Mouse (Mus musculus) neural tube, embryonic 15.5 days (tissue): Measurements from ENCODE around the gene Thoc3. TPM values are rescaled to one million over a fixed set of nuclear protein-coding genes. Genes with fewer than 3 reads are reported as not detected.

Experiments used
- ATAC-seq: fragments of 200-750 bp; cut with Nextera tagmentation; 2 replicates; pipeline ENCODE4 v1.8.0; 2017; ENCODE audit warnings: mild to moderate bottlenecking, moderate TSS enrichment, moderate library complexity; ENCODE audit not compliant: low FRiP score
- H3K27ac ChIP-seq: fragments of 300-500 bp; sonication (generic); replicated peaks from 2 replicates; pipeline ENCODE4 v1.5.1; 2015; ENCODE audit warnings: mild to moderate bottlenecking, inconsistent platforms
- H3K27me3 ChIP-seq: fragments of 300-500 bp; sonication (generic); replicated peaks from 2 replicates; pipeline ENCODE4 v1.6.1; 2015; ENCODE audit warnings: inconsistent platforms
- H3K36me3 ChIP-seq: fragments of 300-500 bp; sonication (generic); 2 replicates; pipeline ENCODE4 v1.6.1; 2015; ENCODE audit warnings: inconsistent platforms
- H3K4me1 ChIP-seq: fragments of 300-500 bp; sonication (generic); 2 replicates; pipeline ENCODE4 v1.6.1; 2015; ENCODE audit warnings: inconsistent platforms
- H3K4me2 ChIP-seq: fragments of 300-500 bp; sonication (generic); 2 replicates; pipeline ENCODE4 v1.6.1; 2015; ENCODE audit warnings: inconsistent platforms, mild to moderate bottlenecking, moderate library complexity
- H3K4me3 ChIP-seq: fragments of 300-500 bp; sonication (generic); replicated peaks from 2 replicates; pipeline ENCODE4 v1.5.1; 2015; ENCODE audit warnings: mild to moderate bottlenecking, inconsistent platforms
- H3K9ac ChIP-seq: fragments of 300-500 bp; sonication (generic); replicated peaks from 2 replicates; pipeline ENCODE4 v1.6.1; 2015; ENCODE audit warnings: mild to moderate bottlenecking, inconsistent platforms
- H3K9me3 ChIP-seq: fragments of 300-500 bp; sonication (generic); replicated peaks from 2 replicates; pipeline ENCODE4 v1.6.1; 2016; ENCODE audit warnings: inconsistent platforms
- whole genome bisulfite sequencing: fragments of 180-500 bp; shearing (Covaris S2); methylation state at CpG from one replicate; pipeline ENCODE4 v1.1.7; 2015; ENCODE audit warnings: mixed read lengths; 5-methylcytosine and 5-hydroxymethylcytosine counted together
- polyA plus RNA-seq: library from polyadenylated mRNA; unstranded; fragments of >200 nt; fragmentation: Nextera tagmentation; extraction: Ambion mirVana; gene quantifications from 2 replicates; pipeline ENCODE4 v1.2.1, GENCODE M21; 2015

Thoc3 gene
- polyA plus RNA-seq, 1 experiment from 2014 or later = 85.8 TPM

- Histone ChIP-seq H3K27me3 (0 out of 2 replicates have a peak, but pooled peaks cover 2% of the 10 kb centered on the region), H3K9ac (no peak overlapping the region), H3K4me1 (no peaks in the 10 kb centered on the region), H3K4me3 (no peak overlapping the region), H3K36me3 (no peaks in the 10 kb centered on the region), H3K4me2 (no peak overlapping the region), H3K27ac (no peak overlapping the region), H3K9me3 (no peaks in the 10 kb centered on the region)
- 86% methylated on average over 14 of the region's 14 CpGs for WGBS
- ATAC-seq = no peak
Measured at GRCm38 (mm10) chr13:54481498-54481897, 12.8 kb upstream of the Thoc3 start.

- no peak overlapping the region for H3K9ac ChIP-seq
- H3K27ac ChIP-seq = no peak overlapping the region
- WGBS = 55% methylated on average over 3 of the region's 3 CpGs
- no peaks in the 10 kb centered on the region for H3K4me1 ChIP-seq
- H3K36me3 ChIP-seq = no peaks in the 10 kb centered on the region
- H3K27me3 ChIP-seq = 0 out of 2 replicates have a peak, but pooled peaks cover 2% of the 10 kb centered on the region
- H3K9me3 ChIP-seq = no peaks in the 10 kb centered on the region
- ATAC-seq = no peak
- no peak overlapping the region for H3K4me2 ChIP-seq
- no peak overlapping the region for H3K4me3 ChIP-seq
Measured at GRCm38 (mm10) chr13:54479286-54479685, 10.6 kb upstream of the Thoc3 start.

GRCm38 (mm10) chr13:54475702-54476101 is 7.1 kb upstream of the Thoc3 start:
- Histone ChIP-seq H3K9me3 (no peaks in the 10 kb centered on the region), H3K27me3 (0 out of 2 replicates have a peak, but pooled peaks cover 2% of the 10 kb centered on the region), H3K4me2 (no peak overlapping the region), H3K27ac (no peak overlapping the region), H3K4me1 (no peaks in the 10 kb centered on the region), H3K36me3 (no peaks in the 10 kb centered on the region), H3K9ac (no peak overlapping the region), H3K4me3 (no peak overlapping the region)
- ATAC-seq = no peak
- WGBS = 75% methylated on average over 5 of the region's 5 CpGs

- H3K4me2 ChIP-seq = no peak overlapping the region
- no peak for ATAC-seq
- no peaks in the 10 kb centered on the region for H3K36me3 ChIP-seq
- WGBS = 67% methylated on average over 2 of the region's 2 CpGs
- no peaks in the 10 kb centered on the region for H3K27me3 ChIP-seq
- no peak overlapping the region for H3K9ac ChIP-seq
- H3K4me3 ChIP-seq = no peak overlapping the region
- no peak overlapping the region for H3K27ac ChIP-seq
- H3K9me3 ChIP-seq = no peaks in the 10 kb centered on the region
- no peaks in the 10 kb centered on the region for H3K4me1 ChIP-seq
Measured at GRCm38 (mm10) chr13:54474996-54475395, 6.3 kb upstream of the Thoc3 start.

- H3K27ac ChIP-seq = no peak overlapping the region
- no peaks in the 10 kb centered on the region for H3K9me3 ChIP-seq
- H3K4me1 ChIP-seq = peaks cover 13% of the 10 kb centered on the region
- H3K4me3 ChIP-seq = no peak overlapping the region
- no peak overlapping the region for H3K9ac ChIP-seq
- no peaks in the 10 kb centered on the region for H3K27me3 ChIP-seq
- peaks cover 3% of the 10 kb centered on the region; the same call in 1 of the 2 replicates for H3K36me3 ChIP-seq
- ATAC-seq = no peak
- H3K4me2 ChIP-seq = no peak overlapping the region
- 89% methylated on average over 4 of the region's 4 CpGs for WGBS
Measured at GRCm38 (mm10) chr13:54471967-54472366, 3.3 kb upstream of the Thoc3 start.

GRCm38 (mm10) chr13:54469012-54469354 is 334 bp upstream of the Thoc3 start:
- Histone ChIP-seq H3K9ac (0 out of 2 replicates have a peak overlapping the region, but pooled peaks have one; percentile 10), H3K27me3 (no peaks in the 10 kb centered on the region), H3K36me3 (peaks cover 33% of the 10 kb centered on the region), H3K4me3 (peak overlapping the region; percentile 98), H3K27ac (no peak overlapping the region), H3K4me1 (peaks cover 15% of the 10 kb centered on the region), H3K9me3 (0 out of 2 replicates have a peak, but pooled peaks cover 4% of the 10 kb centered on the region), H3K4me2 (peak overlapping the region; percentile 94)
- WGBS = 16% methylated on average over 4 of the region's 4 CpGs
- ATAC-seq = peak; percentile 70

GRCm38 (mm10) chr13:54459282-54459681 is 9.4 kb downstream of the Thoc3 start:
- H3K4me2 ChIP-seq = no peak overlapping the region
- no peak overlapping the region for H3K9ac ChIP-seq
- no peaks in the 10 kb centered on the region for H3K27me3 ChIP-seq
- H3K4me3 ChIP-seq = no peak overlapping the region
- ATAC-seq = no peak
- peaks cover 88% of the 10 kb centered on the region for H3K36me3 ChIP-seq
- no peak overlapping the region for H3K27ac ChIP-seq
- no peaks in the 10 kb centered on the region for H3K4me1 ChIP-seq
- 0 out of 2 replicates have a peak, but pooled peaks cover 2% of the 10 kb centered on the region for H3K9me3 ChIP-seq
- 88% methylated on average over 4 of the region's 4 CpGs for WGBS

GRCm38 (mm10) chr13:54457062-54457461 is 11.6 kb downstream of the Thoc3 start:
- Histone ChIP-seq H3K27ac (no peak overlapping the region), H3K4me2 (no peak overlapping the region), H3K27me3 (no peaks in the 10 kb centered on the region), H3K36me3 (peaks cover 66% of the 10 kb centered on the region), H3K9me3 (no peaks in the 10 kb centered on the region), H3K4me3 (no peak overlapping the region), H3K9ac (no peak overlapping the region), H3K4me1 (no peaks in the 10 kb centered on the region)
- WGBS = 89% methylated on average over 2 of the region's 2 CpGs
- ATAC-seq = no peak

- Histone ChIP-seq H3K36me3 (no peaks in the 10 kb centered on the region; the same call in 1 of the 2 replicates), H3K9me3 (no peaks in the 10 kb centered on the region), H3K4me3 (no peak overlapping the region), H3K27ac (no peak overlapping the region), H3K9ac (0 out of 2 replicates have a peak overlapping the region, but pooled peaks have one; percentile 30), H3K4me2 (peak overlapping the region; percentile 38), H3K27me3 (no peaks in the 10 kb centered on the region), H3K4me1 (peaks cover 17% of the 10 kb centered on the region)
- peak; percentile 56 for ATAC-seq
- 3% methylated on average over 15 of the region's 15 CpGs for WGBS
Measured at GRCm38 (mm10) chr13:54447496-54448224, 21.0 kb downstream of the Thoc3 start.

GRCm38 (mm10) chr13:54446686-54447495 is 21.8 kb downstream of the Thoc3 start:
- Histone ChIP-seq H3K27me3 (no peaks in the 10 kb centered on the region), H3K4me1 (peaks cover 17% of the 10 kb centered on the region), H3K36me3 (no peaks in the 10 kb centered on the region), H3K4me3 (0 out of 2 replicates have a peak overlapping the region, but pooled peaks have one; percentile 9), H3K9ac (no peak overlapping the region), H3K9me3 (no peaks in the 10 kb centered on the region), H3K27ac (no peak overlapping the region; the same call in 1 of the 2 replicates), H3K4me2 (peak overlapping the region; percentile 38)
- 28% methylated on average over 19 of the region's 19 CpGs for WGBS
- peak; percentile 85 for ATAC-seq

- ATAC-seq = no peak
- no peaks in the 10 kb centered on the region for H3K36me3 ChIP-seq
- H3K4me1 ChIP-seq = peaks cover 17% of the 10 kb centered on the region
- H3K9me3 ChIP-seq = no peaks in the 10 kb centered on the region
- H3K27ac ChIP-seq = no peak overlapping the region
- no peak overlapping the region for H3K4me2 ChIP-seq
- 85% methylated on average over 3 of the region's 3 CpGs for WGBS
- H3K4me3 ChIP-seq = no peak overlapping the region
- no peaks in the 10 kb centered on the region for H3K27me3 ChIP-seq
- no peak overlapping the region for H3K9ac ChIP-seq
Measured at GRCm38 (mm10) chr13:54443693-54444092, 25.0 kb downstream of the Thoc3 start.

- Histone ChIP-seq H3K9me3 (no peaks in the 10 kb centered on the region), H3K4me1 (no peaks in the 10 kb centered on the region), H3K27me3 (no peaks in the 10 kb centered on the region), H3K4me3 (no peak overlapping the region), H3K9ac (no peak overlapping the region), H3K36me3 (no peaks in the 10 kb centered on the region), H3K27ac (no peak overlapping the region), H3K4me2 (no peak overlapping the region)
- no peak for ATAC-seq
- 72% methylated on average over 7 of the region's 7 CpGs for WGBS
Measured at GRCm38 (mm10) chr13:54439912-54440311, 28.7 kb downstream of the Thoc3 start.
